Mouse (Mus musculus): Measurements from ENCODE around the gene Hinfp. TPM values are rescaled to one million over a fixed set of nuclear protein-coding genes. Genes with fewer than 3 reads are reported as not detected.
"Not testable (repeated sequence)": the region's sequence is repeated elsewhere in the genome, so short reads cannot be mapped to it uniquely, and the experiment has no call there.

Gene Hinfp
- polyA plus RNA-seq, 1 experiment from 2014 or later = 15.8 TPM

- H3K9ac ChIP-seq (ENCODE audit: low read length) = no peak overlapping the region
- no peak overlapping the region for H3K27ac ChIP-seq (ENCODE audit: low read length)
- ATAC-seq (replicated peaks; ENCODE audit: extremely low read depth, insufficient read depth, low FRiP score) = no peak
These were observed 1.8 kb upstream of the Hinfp start for GRCm38 (mm10) chr9:44307248-44307647.

DNA sequence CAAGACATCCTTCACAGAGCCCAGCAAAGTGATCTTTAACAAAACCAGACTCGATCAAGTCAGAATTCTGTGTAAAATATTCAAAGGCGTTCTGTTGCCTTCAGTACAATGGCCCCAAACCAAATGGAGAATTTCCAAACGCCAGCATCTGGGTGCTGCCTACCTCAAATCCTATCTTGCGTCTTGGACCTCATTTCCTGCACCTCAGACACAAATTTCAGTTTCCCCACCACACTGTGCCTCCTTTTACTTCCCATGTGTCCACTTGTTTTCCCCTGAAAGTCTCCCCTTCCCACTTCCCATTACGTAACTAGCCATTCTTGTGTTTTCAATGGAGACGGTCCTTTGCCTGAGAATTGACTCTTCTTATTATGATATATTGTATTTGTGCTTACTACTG is 1.1 kb upstream of the Hinfp start:
- Histone ChIP-seq H3K9me3 (replicated peaks; ENCODE audit: control insufficient read depth, low read length) (no peaks in the 10 kb centered on the region; the same call in 1 of the 2 replicates), H3K27me3 (ENCODE audit: control insufficient read depth, insufficient read depth, low read length) (no peaks in the 10 kb centered on the region), H3K4me1 (ENCODE audit: control insufficient read depth, insufficient read depth, low read length) (peaks cover 13% of the 10 kb centered on the region), H3K4me2 (ENCODE audit: low read depth, low read length) (no peak overlapping the region), H3K36me3 (ENCODE audit: control insufficient read depth, insufficient read depth) (peaks cover 10% of the 10 kb centered on the region), H3K27ac (ENCODE audit: low read length) (no peak overlapping the region), H3K9ac (ENCODE audit: low read length) (no peak overlapping the region), H3K4me3 (ENCODE audit: low read length) (no peak overlapping the region)
- ATAC-seq (replicated peaks; ENCODE audit: extremely low read depth, insufficient read depth, low FRiP score) = no peak
- WGBS = 90% methylated on average over 6 of the region's 6 CpGs

More at GRCm38 (mm10) chr9:44307248-44307647, 1.8 kb upstream of the Hinfp start:
- Histone ChIP-seq H3K4me2 (ENCODE audit: low read depth, low read length) (no peak overlapping the region), H3K4me3 (ENCODE audit: low read length) (no peak overlapping the region), H3K36me3 (ENCODE audit: control insufficient read depth, insufficient read depth) (0 out of 2 replicates have a peak, but pooled peaks cover 4% of the 10 kb centered on the region), H3K4me1 (ENCODE audit: control insufficient read depth, insufficient read depth, low read length) (peaks cover 13% of the 10 kb centered on the region), H3K9me3 (replicated peaks; ENCODE audit: control insufficient read depth, low read length) (no peaks in the 10 kb centered on the region; the same call in 1 of the 2 replicates), H3K27me3 (ENCODE audit: control insufficient read depth, insufficient read depth, low read length) (no peaks in the 10 kb centered on the region)
- 77% methylated on average over 2 of the region's 2 CpGs for WGBS

DNA sequence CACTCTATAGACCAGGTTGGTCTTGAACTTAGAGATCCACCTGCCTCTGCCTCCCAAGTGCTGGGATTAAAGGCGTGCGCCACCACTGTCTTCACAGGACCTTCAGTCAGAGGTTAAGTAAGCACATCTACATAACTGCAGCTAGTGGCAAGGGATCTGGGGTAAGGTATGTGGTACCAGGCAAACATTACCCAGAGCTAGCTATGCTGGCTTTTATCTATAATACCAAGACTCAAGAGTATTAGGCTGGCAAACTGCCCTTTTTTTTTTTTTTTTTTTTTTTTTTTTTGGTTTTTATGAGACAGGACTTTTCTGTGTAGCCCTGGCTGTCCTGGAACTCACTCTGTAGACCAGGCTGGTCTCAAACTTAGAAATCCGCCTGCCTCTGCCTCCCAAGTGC is 5.5 kb downstream of the Hinfp start:
- Histone ChIP-seq H3K36me3 (ENCODE audit: control insufficient read depth, insufficient read depth) (peaks cover 53% of the 10 kb centered on the region), H3K4me1 (ENCODE audit: control insufficient read depth, insufficient read depth, low read length) (peaks cover 11% of the 10 kb centered on the region)
- H3K9me3 ChIP-seq (replicated peaks; ENCODE audit: control insufficient read depth, low read length); H3K27ac ChIP-seq (ENCODE audit: low read length); H3K9ac ChIP-seq (ENCODE audit: low read length); H3K4me2 ChIP-seq (ENCODE audit: low read depth, low read length); H3K27me3 ChIP-seq (ENCODE audit: control insufficient read depth, insufficient read depth, low read length); H3K4me3 ChIP-seq (ENCODE audit: low read length); ATAC-seq (replicated peaks; ENCODE audit: extremely low read depth, insufficient read depth, low FRiP score): not testable (repeated sequence)
- WGBS = 88% methylated on average over 3 of the region's 3 CpGs

DNA sequence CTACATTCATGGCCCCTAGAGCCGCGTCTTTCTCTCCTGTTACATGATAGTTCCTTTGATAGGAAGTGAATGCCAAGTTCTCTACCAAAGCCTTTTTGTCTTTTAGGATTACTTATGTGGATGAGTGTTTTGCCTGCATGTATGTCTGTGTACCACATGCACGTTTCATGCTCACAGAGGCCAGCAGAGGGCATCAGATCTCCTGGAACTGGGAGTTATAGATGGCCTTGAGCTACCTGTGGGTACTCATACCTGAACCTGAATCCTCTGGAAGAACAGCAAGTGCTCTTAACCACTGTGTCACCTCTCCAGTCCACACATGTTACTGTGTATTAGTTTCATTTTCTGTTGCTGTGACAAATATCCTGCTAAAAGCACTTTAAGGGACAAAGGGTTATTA is 13.0 kb downstream of the Hinfp start:
- WGBS = 70% methylated on average over 3 of the region's 3 CpGs
- Histone ChIP-seq H3K9me3 (replicated peaks; ENCODE audit: control insufficient read depth, low read length) (no peaks in the 10 kb centered on the region), H3K36me3 (ENCODE audit: control insufficient read depth, insufficient read depth) (peaks cover 40% of the 10 kb centered on the region), H3K4me2 (ENCODE audit: low read depth, low read length) (no peak overlapping the region), H3K4me3 (ENCODE audit: low read length) (no peak overlapping the region), H3K27ac (ENCODE audit: low read length) (no peak overlapping the region), H3K9ac (ENCODE audit: low read length) (no peak overlapping the region), H3K4me1 (ENCODE audit: control insufficient read depth, insufficient read depth, low read length) (peaks cover 12% of the 10 kb centered on the region), H3K27me3 (ENCODE audit: control insufficient read depth, insufficient read depth, low read length) (no peaks in the 10 kb centered on the region)
- no peak for ATAC-seq (replicated peaks; ENCODE audit: extremely low read depth, insufficient read depth, low FRiP score)

GRCm38 (mm10) chr9:44288959-44289291 is 16.5 kb downstream of the Hinfp start:
- 9% methylated on average over 11 of the region's 11 CpGs for WGBS
- Histone ChIP-seq H3K27ac (ENCODE audit: low read length) (no peak overlapping the region), H3K27me3 (ENCODE audit: control insufficient read depth, insufficient read depth, low read length) (peaks cover 4% of the 10 kb centered on the region; the same call in 1 of the 2 replicates), H3K9ac (ENCODE audit: low read length) (no peak overlapping the region), H3K4me3 (ENCODE audit: low read length) (no peak overlapping the region), H3K4me1 (ENCODE audit: control insufficient read depth, insufficient read depth, low read length) (peaks cover 18% of the 10 kb centered on the region), H3K9me3 (replicated peaks; ENCODE audit: control insufficient read depth, low read length) (no peaks in the 10 kb centered on the region), H3K4me2 (ENCODE audit: low read depth, low read length) (peak overlapping the region; percentile 95), H3K36me3 (ENCODE audit: control insufficient read depth, insufficient read depth) (peaks cover 16% of the 10 kb centered on the region)
- no peak for ATAC-seq (replicated peaks; ENCODE audit: extremely low read depth, insufficient read depth, low FRiP score)

DNA sequence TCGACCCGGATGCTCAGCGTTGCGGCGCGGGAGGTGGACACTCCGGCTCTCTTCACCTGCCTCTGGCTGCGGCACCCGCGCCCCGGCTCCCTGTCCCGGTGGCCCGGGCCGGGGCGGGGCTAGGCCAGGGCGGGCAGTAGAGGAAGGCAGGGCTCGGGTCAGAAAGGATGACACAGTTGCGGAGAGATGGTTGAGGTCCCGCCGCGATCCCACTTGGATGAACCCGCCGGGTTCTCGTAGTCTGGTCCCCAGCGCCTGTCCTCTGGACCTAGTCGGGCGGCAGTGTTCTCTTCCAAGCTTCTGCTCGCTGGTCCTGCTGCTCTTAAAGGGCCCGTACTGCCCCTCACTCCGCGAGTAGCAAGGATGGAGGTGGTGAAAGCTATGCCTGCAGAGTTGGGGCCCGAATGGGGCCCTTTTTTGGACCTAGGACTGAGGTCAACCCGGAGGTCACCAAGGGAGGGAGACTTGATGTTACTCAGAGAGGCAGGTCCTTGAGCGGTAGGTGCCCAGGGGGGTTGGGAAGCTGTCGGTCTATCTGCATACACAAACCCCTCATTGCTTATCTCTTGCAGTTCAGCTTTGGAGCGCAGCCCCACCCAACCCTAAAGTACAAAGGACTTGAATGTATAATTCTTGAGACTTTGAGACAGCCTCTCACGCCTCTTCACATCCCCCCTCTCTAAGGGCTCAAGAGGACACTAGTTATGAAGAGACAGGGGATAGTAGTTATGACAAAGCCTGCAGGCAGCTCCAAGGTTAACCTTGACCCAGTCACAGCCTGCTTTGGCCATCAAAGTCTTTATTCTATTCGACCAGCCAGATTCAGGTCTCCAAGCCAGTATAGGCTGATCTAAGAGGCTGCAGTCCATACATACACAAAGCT is 17.2 kb downstream of the Hinfp start, which contains the start of gene Abcg4:
Gene Abcg4 (minus strand): TSS at position 540 of the 883 bp plus-strand sequence.
- Histone ChIP-seq H3K4me3 (ENCODE audit: low read length) (peak within 1 kb of the TSS; percentile 69), H3K9ac (ENCODE audit: low read length) (peak within 1 kb of the TSS; percentile 71), H3K27me3 (ENCODE audit: control insufficient read depth, insufficient read depth, low read length) (peaks cover 4% of the 10 kb centered on the region; the same call in 1 of the 2 replicates), H3K4me2 (ENCODE audit: low read depth, low read length) (peak within 1 kb of the TSS; percentile 95), H3K4me1 (ENCODE audit: control insufficient read depth, insufficient read depth, low read length) (peaks cover 18% of the 10 kb centered on the region), H3K36me3 (ENCODE audit: control insufficient read depth, insufficient read depth) (peaks cover 11% of the 10 kb centered on the region), H3K27ac (ENCODE audit: low read length) (no peak within 1 kb of the TSS), H3K9me3 (replicated peaks; ENCODE audit: control insufficient read depth, low read length) (no peaks in the 10 kb centered on the region)
- ATAC-seq (replicated peaks; ENCODE audit: extremely low read depth, insufficient read depth, low FRiP score) = peak; percentile 33; the same call in 1 of the 2 replicates
- WGBS = 1% methylated on average over 38 of the region's 38 CpGs

- Histone ChIP-seq H3K4me1 (ENCODE audit: control insufficient read depth, insufficient read depth, low read length) (peaks cover 18% of the 10 kb centered on the region), H3K36me3 (ENCODE audit: control insufficient read depth, insufficient read depth) (peaks cover 8% of the 10 kb centered on the region), H3K9ac (ENCODE audit: low read length) (peak overlapping the region; percentile 71), H3K4me2 (ENCODE audit: low read depth, low read length) (peak overlapping the region; percentile 95), H3K27ac (ENCODE audit: low read length) (no peak overlapping the region), H3K4me3 (ENCODE audit: low read length) (peak overlapping the region; percentile 69), H3K9me3 (replicated peaks; ENCODE audit: control insufficient read depth, low read length) (no peaks in the 10 kb centered on the region), H3K27me3 (ENCODE audit: control insufficient read depth, insufficient read depth, low read length) (peaks cover 4% of the 10 kb centered on the region; the same call in 1 of the 2 replicates)
- WGBS = under 1% methylated on average over 47 of the region's 47 CpGs
- no peak; the same call in 1 of the 2 replicates for ATAC-seq (replicated peaks; ENCODE audit: extremely low read depth, insufficient read depth, low FRiP score)
These were observed 17.9 kb downstream of the Hinfp start for GRCm38 (mm10) chr9:44287401-44288075.

DNA sequence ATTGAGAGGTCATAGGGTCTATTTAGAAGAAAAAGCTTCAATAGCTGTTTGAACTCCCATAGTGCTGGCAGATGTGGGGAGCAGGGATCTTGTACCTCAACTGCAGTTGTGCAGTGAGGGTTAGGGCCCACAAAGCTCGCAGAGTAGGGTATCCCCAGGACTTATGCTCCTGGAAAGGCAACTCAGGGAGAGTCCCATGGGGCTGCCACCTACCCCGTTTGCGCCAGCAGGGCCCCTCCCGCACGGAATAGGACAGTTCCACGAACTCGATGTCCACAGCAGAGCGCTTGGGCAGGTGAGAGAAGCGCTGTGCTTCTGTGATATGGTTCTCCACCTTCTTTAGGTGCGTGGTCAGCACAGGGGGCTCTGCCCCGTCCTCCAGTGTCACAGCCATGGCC is 18.5 kb downstream of the Hinfp start:
- Histone ChIP-seq H3K9me3 (replicated peaks; ENCODE audit: control insufficient read depth, low read length) (no peaks in the 10 kb centered on the region), H3K4me2 (ENCODE audit: low read depth, low read length) (peak overlapping the region; percentile 95), H3K4me3 (ENCODE audit: low read length) (peak overlapping the region; percentile 69), H3K36me3 (ENCODE audit: control insufficient read depth, insufficient read depth) (peaks cover 8% of the 10 kb centered on the region), H3K9ac (ENCODE audit: low read length) (peak overlapping the region; percentile 71), H3K4me1 (ENCODE audit: control insufficient read depth, insufficient read depth, low read length) (peaks cover 18% of the 10 kb centered on the region), H3K27ac (ENCODE audit: low read length) (no peak overlapping the region), H3K27me3 (ENCODE audit: control insufficient read depth, insufficient read depth, low read length) (peaks cover 4% of the 10 kb centered on the region; the same call in 1 of the 2 replicates)
- 15% methylated on average over 11 of the region's 11 CpGs for WGBS
- ATAC-seq (replicated peaks; ENCODE audit: extremely low read depth, insufficient read depth, low FRiP score) = no peak
